Mouse (Mus musculus) ZHBTc4 (cell line): ENCODE measurements around the gene Slc28a1.
A peak's percentile ranks its signal among the peaks of the same experiment; 100 is the strongest.
"Not testable (repeated sequence)": the region's sequence is repeated elsewhere in the genome, so short reads cannot be mapped to it uniquely, and the experiment has no call there.

Experiments used
- DNase-seq: peaks from one replicate; pipeline ENCODE4 v3.0.0-alpha.2; 2011; ENCODE audit warnings: low read depth, low spot score

Gene Slc28a1

GRCm38 (mm10) chr7:81164411-81164810, 49.8 kb downstream of the Slc28a1 start:
- no peak for DNase-seq

DNA sequence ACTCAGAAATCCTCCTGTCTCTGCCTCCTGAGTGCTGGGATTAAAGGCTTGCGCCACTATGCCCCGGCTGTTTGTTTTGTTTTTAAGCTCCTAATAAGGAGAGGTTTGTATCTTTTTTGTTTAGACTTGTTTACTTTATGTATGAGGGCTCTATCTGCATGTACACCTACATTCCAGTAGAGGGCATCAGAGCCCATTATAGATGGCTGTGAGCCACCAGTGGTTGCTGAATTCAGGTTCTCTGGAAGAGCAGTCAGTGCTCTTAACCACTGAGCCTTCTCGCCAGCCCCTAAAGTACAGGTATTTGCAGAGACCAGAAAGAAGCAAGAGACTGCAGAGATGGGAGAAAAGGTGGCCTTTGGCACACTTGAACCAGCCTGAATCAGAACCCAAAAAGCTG, 52.5 kb downstream of the Slc28a1 start:
- peak; percentile 77 for DNase-seq

GRCm38 (mm10) chr7:81169351-81169750, 54.8 kb downstream of the Slc28a1 start:
- no peak for DNase-seq

DNA sequence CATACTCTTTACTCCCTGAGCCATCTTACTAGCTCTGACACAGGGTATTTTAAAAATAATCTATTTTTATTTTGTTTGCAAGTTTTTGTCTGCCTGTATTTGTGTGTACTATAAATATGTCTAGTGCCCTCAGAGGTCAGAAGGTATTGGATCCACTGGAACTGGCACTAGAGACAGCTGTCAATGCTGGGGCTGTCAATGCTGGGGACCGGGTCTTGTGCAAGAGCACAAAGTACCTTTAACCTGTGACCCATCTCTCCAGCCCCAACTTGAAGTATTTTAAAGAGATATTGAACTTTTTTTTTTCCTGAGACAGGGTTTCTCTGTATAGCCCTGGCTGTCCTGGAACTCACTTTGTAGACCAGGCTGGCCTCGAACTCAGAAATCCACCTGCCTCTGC, 59.3 kb downstream of the Slc28a1 start:
- DNase-seq, result no peak

DNA sequence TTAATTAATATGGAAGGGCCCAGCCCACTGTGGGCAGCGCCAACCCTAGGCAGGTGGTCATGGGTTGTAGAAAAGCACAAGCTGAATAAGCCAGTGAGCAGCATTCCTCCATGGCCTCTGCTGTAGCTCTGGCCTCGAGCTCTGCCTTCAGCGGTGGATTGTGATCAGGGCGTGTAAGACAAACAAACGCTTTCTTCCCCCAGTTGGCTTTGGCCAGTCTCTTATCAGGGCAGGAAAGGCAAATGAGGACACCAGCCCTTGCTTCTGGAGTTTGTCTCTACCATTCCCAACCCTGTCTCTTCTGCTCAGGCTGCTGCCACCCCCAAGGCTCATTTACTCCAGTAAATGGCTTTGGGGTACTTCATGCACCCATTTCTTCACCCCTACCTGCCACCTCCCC, 60.1 kb downstream of the Slc28a1 start:
- no peak for DNase-seq

DNA sequence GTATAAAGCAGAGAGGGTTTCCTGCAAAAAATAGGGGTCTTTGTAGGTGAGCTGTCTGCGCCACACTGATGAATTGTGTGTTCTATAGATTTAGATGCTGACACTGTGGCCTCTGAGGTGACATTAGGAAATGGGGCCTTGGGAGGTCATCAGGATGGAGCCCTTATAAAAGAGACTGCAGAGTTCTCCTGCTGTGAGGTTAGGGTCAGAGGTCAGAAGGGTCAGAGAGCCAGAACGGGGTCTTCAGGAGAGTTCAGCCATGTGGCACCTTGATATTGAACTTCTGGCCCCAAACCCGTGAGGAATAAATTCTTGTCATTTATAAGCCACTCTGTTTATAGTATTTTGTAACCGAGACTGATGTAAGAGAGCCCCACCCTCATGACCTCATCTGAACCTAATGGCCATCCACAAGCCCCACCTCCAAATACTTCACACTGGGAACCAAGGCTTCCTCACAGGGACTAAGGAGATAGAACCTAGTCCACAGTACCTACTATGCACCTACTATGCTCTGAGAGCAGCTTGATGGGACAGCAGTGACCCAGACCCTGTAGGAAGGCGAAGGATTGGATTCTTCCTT, 61.7 kb downstream of the Slc28a1 start:
- no peak for DNase-seq

DNA sequence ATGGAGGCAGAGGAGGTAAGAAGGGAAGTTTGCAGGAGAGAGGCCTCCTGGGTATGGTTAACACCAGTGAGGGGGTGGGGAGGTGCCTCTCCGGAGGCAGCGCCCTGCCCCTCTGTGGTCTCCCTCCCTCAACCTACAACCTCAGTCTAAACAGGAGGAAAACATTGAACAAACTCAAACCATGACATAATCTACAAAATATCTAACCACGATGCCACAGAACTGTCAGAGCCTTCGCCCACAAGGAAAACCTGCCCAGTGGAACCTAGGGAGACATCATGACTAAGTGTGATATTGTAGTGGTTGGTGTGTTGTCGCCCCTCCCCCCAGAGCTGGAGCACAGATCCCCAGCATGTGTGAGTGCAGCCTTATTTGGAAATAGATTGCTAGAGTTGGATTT, 64.9 kb downstream of the Slc28a1 start:
- DNase-seq, result no peak

DNA sequence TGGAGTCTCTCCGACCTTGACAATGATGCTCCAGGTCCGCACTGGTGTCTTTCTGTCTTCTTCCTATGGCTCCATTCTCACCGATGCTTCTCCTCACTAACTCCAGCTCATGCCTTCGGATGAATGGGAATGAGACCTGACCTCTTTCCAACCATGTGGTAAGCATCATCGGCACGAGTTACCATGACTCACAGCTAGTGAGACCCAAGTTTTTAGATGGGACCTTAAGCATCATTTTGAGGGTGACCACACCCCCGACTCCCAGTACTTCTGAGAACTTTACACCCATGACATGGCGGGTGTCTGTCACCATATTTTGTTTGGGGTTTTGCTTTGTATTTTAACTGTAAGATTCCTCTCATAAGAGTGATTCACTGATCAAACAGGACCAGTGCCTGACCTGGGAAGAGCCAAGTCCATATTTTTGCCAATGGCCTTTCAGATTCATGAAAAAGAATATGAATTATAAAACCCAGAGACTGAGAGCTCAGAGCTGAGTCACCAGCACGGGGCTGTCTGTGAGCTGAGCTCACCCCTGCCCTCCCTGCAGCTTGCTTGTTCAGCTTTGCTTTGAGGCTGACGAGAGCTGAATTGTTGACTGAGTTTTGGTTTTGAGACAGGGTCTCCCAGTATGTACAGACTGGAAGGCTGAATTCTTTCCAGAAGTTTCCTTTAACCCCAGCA, 68.0 kb downstream of the Slc28a1 start:
- DNase-seq, result no peak

GRCm38 (mm10) chr7:81183181-81183580, 68.6 kb downstream of the Slc28a1 start:
- peak; percentile 59 for DNase-seq

DNA sequence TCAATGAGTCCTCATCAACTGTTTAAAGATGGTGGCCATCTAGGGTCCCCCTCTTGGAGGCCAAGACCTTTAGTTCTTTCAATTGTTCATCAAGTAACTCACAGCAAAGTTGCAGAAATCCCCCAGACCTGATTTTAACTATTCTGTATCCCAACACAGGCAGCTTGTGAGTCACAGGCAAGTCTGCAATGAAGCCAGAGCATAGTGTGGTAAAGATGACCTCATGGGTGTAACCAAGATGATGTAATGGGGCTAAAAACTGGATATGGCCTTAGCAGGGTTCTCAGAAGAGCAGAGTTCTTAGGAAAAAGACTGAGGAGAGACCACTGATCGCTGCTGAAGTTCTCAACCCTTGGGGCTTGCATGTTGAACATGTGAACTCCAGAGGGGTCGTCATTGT, 69.5 kb downstream of the Slc28a1 start:
- DNase-seq, result no peak

- peak; percentile 57 for DNase-seq
Measured at GRCm38 (mm10) chr7:81184651-81185050, 70.1 kb downstream of the Slc28a1 start.

GRCm38 (mm10) chr7:81186036-81186435, 71.4 kb downstream of the Slc28a1 start:
- not testable (repeated sequence) for DNase-seq

GRCm38 (mm10) chr7:81189180-81189579, 74.6 kb downstream of the Slc28a1 start:
- peak; percentile 37 for DNase-seq

DNA sequence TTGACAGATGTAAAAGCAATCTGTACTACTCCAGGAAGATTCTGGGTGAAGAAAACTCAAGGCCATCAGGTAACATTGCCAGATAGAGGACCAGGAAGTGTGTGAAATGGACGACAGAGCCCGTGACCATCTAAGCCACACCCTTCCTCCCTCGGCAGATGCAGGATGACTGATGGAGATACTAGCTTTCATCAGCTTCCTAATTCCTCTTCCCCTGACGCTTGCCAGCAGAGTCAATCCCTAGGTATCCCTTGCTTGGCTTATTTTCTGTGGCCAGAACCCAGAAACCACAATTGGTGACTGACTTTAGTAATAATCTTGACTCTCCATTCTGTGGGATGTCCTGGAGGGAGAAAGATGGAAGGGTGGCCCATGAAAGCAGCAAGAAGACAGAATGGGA, 80.9 kb downstream of the Slc28a1 start:
- no peak for DNase-seq

DNA sequence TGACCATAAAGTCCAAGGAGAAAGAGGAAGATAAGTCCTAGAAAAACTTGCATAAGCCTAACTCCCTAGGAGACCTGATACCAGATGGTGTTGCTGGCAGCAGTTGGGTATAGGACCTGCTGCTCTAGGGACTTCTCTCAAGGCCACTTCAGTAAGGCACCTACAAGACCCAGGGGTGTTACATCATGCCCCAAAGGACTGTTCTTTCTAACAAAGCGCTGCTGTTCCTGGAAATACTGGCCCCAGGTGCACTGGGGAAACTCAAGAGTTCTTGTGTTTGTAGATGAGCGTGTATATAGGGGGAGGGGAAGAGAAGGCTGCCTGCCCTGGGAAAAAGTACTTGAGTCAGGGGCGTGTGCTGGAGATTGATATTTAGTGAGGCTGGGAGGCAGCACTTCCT, 82.2 kb downstream of the Slc28a1 start:
- DNase-seq, result no peak

DNA sequence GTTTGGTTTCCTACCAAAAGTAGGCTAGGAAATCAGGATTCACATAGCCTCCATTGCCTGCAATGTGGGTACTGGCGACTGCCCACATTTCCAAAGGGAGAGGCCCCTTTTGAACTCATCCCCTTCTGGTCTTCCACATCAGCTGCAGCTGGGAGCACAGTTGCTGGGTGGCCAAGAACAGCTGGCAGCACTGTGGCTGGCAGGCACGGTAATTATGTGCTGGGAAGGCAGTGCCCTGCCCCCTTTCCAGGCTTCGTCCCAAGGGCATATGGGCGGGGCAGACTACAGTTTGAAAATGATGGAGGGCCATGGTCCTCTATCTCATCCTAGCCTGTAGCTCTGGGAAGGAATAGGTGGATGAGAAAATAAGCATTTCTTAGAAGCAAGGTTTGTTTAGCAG, 83.9 kb downstream of the Slc28a1 start:
- DNase-seq, result no peak

DNA sequence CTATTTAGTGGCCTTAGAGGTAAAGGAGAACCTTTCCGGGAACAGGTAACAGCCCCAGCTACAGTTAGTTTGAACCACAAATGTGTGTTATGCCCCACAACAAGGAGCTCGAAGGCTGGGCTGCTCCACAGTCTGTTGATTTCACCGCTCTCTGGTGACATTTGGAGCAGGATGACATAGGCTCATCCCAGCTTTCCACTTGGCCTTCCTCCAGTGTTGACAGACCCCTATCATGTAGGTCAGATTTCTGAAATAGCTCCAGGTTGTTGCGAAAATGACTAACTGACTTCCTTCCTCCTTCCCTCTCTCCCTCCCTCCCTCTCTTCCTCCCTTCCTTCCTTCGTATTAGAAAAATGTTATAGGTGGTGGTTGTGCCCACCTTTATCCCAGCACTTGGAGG, 84.5 kb downstream of the Slc28a1 start:
- no peak for DNase-seq

DNA sequence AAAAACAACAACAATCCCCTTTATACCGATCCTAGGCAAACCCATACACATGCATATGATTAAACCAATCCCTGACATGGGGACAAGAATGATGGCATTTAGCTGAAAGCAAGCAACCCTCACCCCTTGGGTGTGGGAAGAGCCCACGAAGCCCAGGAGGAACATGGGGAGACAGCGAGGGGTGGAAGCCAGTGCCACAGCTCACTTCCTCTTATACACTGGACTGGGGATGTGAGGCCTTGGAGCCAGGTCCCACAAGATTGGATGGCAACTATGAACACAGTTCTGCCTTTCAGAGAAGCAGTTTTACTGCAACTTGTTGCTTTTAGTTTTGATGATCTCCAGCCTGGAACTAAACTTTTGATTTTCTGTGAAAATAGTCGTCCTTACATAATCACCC, 85.2 kb downstream of the Slc28a1 start:
- DNase-seq, result no peak

- DNase-seq, result no peak
Measured at GRCm38 (mm10) chr7:81202389-81202788, 87.8 kb downstream of the Slc28a1 start.

GRCm38 (mm10) chr7:81203576-81203975, 89.0 kb downstream of the Slc28a1 start:
- DNase-seq, result peak; percentile 92

- peak; percentile 88 for DNase-seq
Measured at GRCm38 (mm10) chr7:81208944-81209343, 94.3 kb downstream of the Slc28a1 start.

- peak; percentile 54 for DNase-seq
Measured at GRCm38 (mm10) chr7:81209979-81210685, 95.5 kb downstream of the Slc28a1 start.

GRCm38 (mm10) chr7:81211760-81212159, 97.2 kb downstream of the Slc28a1 start:
- peak; percentile 96 for DNase-seq
